Mouse (Mus musculus) macrophage (primary cell): ENCODE measurements around the gene Fem1b. TPM values are rescaled to one million over a fixed set of nuclear protein-coding genes. Genes with fewer than 3 reads are reported as not detected.
"Not testable (repeated sequence)": the region's sequence is repeated elsewhere in the genome, so short reads cannot be mapped to it uniquely, and the experiment has no call there.

Source experiments
- H3K27ac ChIP-seq: fragments of 350-480 bp; formaldehyde crosslinking; 2 replicates; pipeline ENCODE4 v1.9.0; 2021
- H3K36me3 ChIP-seq: fragments of 350-480 bp; formaldehyde crosslinking; 2 replicates; pipeline ENCODE4 v1.9.0; 2021; ENCODE audit errors: inconsistent target
- H3K4me3 ChIP-seq: fragments of 350-480 bp; formaldehyde crosslinking; 2 replicates; pipeline ENCODE4 v1.9.0; 2021; ENCODE audit errors: inconsistent target
- H3K79me2 ChIP-seq: fragments of 350-480 bp; formaldehyde crosslinking; 2 replicates; pipeline ENCODE4 v1.9.0; 2021; ENCODE audit errors: inconsistent target
- WGBS: methylation state at CpG from one replicate; pipeline ENCODE4 v1.1.7; 2026; ENCODE audit warnings: inconsistent platforms; ENCODE audit not compliant: missing documents; 5-methylcytosine and 5-hydroxymethylcytosine counted together
- polyA plus RNA-seq: library from polyadenylated mRNA; stranded (reverse); fragments of 250-400 nt; gene quantifications from 3 replicates; pipeline ENCODE4 v1.2.4, GENCODE M21; 2018; ENCODE audit warnings: inconsistent platforms

The Fem1b gene
- polyA plus RNA-seq, 1 experiment from 2014 or later: 38.7 TPM

DNA sequence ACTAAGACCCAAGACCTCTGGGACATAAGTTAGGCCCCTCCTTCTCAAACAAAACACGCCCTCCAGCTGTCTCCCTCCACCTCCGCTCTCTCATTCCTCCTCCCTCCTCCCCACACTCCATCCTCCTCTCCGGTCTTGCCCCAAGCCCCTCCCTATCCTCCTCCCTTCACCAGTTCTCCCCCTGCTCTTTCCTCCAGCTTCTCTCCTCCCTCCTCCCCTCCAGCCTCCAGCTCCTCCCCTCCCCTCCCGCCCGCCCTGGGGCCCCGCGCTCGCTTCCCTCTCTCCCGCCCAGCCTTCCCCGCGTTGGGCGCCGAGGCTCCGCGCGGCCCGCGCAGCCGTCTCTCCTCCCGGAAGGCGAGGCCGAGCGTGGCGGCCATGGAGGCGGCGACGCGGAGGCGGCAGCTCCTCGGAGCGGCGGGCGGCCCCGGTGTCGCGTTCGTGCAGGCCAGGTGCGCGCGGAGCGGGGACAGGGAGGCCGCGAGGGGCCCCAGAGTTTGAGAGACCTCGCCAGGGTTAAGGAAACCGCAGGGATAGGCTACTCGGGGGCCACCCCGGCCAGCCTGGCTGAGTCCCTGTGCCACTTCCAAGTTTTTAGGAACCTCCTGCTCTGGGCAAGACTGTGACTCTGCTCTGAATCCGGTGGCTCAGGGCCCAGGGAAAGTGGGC is 26.9 kb upstream of the Fem1b start, which contains the start of gene Cln6:
Gene Cln6, plus strand, starts transcription at position 280 of the 666 bp plus-strand sequence.
- peak within 1 kb of the TSS; percentile 80 for H3K4me3 ChIP-seq
- H3K36me3 ChIP-seq: no peaks in the 10 kb centered on the region
- peaks cover 10% of the 10 kb centered on the region; the same call in 1 of the 2 replicates for H3K79me2 ChIP-seq
- WGBS: 1% methylated on average over 29 of the region's 48 CpGs
- H3K27ac ChIP-seq: peak within 1 kb of the TSS; percentile 73

DNA sequence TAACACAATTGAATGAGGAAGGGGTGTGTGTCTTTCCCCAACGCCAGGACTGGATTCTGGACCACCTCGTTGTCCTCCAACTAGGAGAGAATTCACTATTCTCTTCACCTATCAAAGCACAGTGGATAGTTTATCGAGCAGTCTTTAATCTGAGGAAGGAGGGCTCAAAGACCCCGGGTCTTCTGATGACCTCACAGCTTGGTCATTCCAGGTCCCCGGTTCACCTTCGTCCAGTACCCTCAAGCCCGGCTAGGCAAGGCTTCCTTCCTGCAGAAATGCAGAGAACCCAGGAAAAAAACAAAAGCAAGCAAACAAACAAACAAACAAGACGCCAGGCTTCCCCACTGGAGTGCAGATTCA is 26.4 kb upstream of the Fem1b start:
- H3K79me2 ChIP-seq: peaks cover 10% of the 10 kb centered on the region; the same call in 1 of the 2 replicates
- peak overlapping the region; percentile 27 for H3K4me3 ChIP-seq
- H3K27ac ChIP-seq: peak overlapping the region; percentile 68
- 6% methylated on average over 8 of the region's 8 CpGs for WGBS
- no peaks in the 10 kb centered on the region for H3K36me3 ChIP-seq

DNA sequence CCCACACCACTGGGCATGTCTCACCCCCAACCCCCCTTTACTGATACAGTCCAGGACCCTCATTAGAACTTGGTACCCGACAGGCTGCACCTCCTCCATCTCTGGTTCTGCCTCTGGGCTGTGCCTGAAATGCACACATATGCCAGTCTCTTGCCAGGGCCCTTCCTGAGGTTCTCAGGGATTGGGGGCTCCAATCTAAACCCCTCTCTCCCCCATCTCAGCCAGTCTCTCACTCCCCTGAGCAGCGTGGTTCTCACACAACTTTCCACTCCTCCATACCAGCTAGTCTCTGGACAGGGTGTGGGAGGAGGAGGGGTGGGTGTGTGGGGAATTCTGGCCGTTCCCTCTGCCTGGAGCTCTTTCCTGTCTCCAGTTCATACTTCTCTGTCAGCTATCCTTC is 25.9 kb upstream of the Fem1b start:
- WGBS: 53% methylated on average over 3 of the region's 3 CpGs
- Histone ChIP-seq H3K36me3 (no peaks in the 10 kb centered on the region), H3K4me3 (no peak overlapping the region), H3K27ac (peak overlapping the region; percentile 68), H3K79me2 (peaks cover 10% of the 10 kb centered on the region; the same call in 1 of the 2 replicates)

DNA sequence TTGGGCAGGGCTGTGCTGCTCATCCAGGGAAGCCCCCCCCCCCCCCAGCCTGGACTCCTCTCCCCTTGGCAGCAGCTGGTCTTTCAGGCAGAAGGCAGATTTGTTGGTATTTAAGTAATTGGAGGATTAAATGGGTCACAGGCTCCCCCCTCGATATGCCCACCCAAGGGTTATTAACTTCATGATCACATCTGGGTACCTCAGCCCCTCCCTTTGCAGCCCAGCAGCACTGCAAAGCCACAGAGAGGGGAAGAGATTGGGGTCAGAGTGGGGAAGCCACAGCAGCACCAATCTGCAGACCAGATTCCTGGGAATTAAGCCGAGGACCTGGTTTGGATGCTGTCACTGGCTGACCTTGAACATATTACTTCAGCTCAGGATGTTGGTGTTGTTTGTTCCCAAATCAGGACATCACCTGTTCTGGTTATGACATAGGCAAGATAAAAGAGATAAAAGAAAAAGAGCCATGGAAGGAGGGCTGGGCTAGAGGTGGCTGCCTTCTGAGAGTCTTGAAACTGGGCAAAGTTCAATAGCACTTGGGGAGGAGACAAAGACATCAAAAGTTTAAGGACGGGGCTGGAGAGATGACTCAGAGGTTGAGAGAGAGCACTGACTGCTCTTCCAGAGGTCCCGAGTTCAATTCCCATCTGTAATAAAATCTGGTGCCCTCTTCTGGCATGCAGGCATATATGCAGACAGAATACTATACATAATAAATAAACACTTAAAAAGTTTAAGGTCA is 24.1 kb upstream of the Fem1b start:
- no peak overlapping the region for H3K27ac ChIP-seq
- no peaks in the 10 kb centered on the region for H3K36me3 ChIP-seq
- WGBS: 68% methylated on average over 4 of the region's 4 CpGs
- H3K4me3 ChIP-seq: no peak overlapping the region
- peaks cover 10% of the 10 kb centered on the region; the same call in 1 of the 2 replicates for H3K79me2 ChIP-seq

DNA sequence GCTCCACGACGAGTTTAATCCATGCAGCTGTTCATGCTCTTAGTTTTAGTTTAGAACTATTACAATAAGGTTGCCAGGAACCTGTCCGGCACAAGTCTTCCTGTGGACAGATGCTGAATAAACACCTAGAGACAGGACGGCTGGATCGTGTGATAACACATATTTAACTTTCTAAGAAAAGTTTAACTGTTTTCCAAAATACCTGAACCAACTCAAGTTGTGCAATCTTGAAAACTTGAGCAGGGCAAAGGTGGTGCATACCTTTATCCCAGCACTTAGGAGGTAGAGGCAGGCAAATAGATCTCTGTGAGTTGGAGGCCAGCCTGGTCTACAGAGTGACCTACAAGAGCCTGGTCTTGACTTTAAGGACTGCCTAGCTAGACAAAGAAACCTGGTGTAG is 23.2 kb upstream of the Fem1b start:
- H3K36me3 ChIP-seq: no peaks in the 10 kb centered on the region
- H3K4me3 ChIP-seq: no peak overlapping the region
- WGBS: 90% methylated on average over 5 of the region's 5 CpGs
- H3K27ac ChIP-seq: no peak overlapping the region
- peaks cover 8% of the 10 kb centered on the region; the same call in 1 of the 2 replicates for H3K79me2 ChIP-seq

DNA sequence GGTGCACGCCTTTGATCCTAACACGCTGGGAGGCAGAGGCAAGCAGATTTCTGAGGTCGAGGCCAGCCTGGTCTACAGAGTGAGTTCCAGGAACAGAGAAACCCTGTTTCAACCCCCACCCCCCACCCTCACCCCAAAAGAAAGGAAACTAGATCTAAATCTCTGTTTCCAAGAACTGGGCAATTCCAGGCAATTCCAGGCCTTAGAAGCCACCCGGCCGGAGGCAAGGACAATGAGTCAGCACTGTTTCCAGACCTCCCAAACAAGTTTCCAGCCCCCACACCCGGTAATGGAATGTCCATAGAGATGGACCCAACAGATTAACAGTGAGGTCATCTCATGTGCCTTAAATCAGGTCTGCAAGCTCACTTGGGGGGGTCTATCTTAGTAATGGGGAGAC is 18.1 kb upstream of the Fem1b start:
- Histone ChIP-seq H3K79me2 (no peaks in the 10 kb centered on the region), H3K4me3 (no peak overlapping the region), H3K27ac (peak overlapping the region; percentile 49), H3K36me3 (no peaks in the 10 kb centered on the region)
- WGBS: 88% methylated on average over 6 of the region's 6 CpGs

DNA sequence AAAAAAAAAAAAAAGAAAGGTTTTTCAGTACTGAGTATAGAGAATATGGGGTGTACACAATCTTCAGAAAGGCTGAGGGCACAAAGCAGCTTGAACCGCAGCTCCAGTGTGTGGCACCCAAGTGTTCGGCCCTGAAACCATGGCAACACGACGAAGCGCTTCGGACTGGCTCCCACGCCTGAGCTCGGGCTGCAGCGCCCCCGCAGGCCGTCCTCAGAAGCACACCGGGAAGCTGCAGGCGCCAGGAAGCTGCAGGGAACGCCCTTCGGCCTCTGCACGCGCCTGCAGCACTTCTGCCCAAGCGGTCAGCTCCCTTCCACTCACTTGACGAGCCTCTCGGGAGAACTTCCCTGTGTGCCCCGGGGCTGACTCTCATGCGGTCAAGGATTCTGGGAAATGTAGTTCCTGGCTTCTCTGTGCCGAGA is 16.9 kb upstream of the Fem1b start:
- Histone ChIP-seq H3K27ac (peak overlapping the region; percentile 49), H3K36me3 (no peaks in the 10 kb centered on the region), H3K79me2 (no peaks in the 10 kb centered on the region), H3K4me3 (peak overlapping the region; percentile 14; the same call in 1 of the 2 replicates)
- WGBS: under 1% methylated on average over 23 of the region's 23 CpGs

DNA sequence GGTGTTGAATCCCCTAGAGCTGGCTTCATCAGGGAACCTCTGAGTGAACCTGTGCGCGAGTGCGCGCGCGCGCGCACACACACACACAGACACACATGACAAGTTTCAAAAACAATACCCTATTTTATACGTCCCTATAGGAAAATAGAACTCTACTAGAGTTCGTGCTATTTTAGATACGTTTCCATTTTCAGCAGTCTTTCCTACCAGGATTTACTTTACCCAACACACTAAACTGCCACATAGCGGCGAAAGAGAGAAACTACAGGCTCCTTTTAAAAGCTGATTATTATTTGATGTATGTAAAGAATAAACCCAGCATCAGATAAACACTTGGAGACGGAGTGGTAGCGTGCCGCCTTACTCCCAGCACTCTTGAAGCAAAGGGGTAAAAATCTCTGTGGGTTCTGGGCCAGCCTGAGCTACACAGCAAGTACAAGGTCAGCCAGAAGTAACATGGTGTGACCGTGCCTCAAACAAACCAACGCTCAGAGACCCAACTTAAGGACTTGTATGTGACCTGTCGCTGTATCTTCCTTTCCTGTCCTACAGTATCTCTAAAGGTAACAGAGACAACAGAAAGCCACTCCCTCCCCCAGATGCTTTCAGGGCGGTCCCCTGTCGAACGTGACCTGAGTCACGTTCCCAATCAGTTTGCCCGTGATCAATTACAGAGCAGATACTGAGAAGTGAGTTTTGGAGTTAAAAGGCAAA is 16.4 kb upstream of the Fem1b start:
- 6% methylated on average over 16 of the region's 24 CpGs for WGBS
- no peaks in the 10 kb centered on the region for H3K36me3 ChIP-seq
- peak overlapping the region; percentile 27 for H3K27ac ChIP-seq
- H3K4me3 ChIP-seq: peak overlapping the region; percentile 14; the same call in 1 of the 2 replicates
- no peaks in the 10 kb centered on the region for H3K79me2 ChIP-seq

DNA sequence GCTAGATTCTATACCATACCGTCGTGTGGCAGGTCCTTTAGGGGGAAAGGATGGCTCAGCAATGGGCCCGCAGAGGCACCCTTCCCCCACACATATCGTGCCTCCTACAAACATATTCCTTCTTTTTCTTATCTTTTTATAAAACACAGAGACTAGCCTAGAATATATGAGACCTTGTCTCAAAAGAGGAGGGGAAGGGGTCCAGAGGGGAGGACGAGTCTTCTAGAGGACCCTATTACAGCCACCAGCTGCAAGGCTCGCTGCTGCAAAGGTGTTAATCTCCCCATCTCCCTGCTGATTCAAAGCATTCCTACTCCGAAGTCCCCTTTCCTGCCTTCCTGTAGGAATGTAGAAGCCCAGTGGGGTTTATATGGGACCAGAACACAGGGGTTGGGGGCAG is 14.7 kb upstream of the Fem1b start:
- no peak overlapping the region for H3K4me3 ChIP-seq
- H3K79me2 ChIP-seq: no peaks in the 10 kb centered on the region
- H3K27ac ChIP-seq: no peak overlapping the region
- 83% methylated on average over 7 of the region's 7 CpGs for WGBS
- no peaks in the 10 kb centered on the region for H3K36me3 ChIP-seq

DNA sequence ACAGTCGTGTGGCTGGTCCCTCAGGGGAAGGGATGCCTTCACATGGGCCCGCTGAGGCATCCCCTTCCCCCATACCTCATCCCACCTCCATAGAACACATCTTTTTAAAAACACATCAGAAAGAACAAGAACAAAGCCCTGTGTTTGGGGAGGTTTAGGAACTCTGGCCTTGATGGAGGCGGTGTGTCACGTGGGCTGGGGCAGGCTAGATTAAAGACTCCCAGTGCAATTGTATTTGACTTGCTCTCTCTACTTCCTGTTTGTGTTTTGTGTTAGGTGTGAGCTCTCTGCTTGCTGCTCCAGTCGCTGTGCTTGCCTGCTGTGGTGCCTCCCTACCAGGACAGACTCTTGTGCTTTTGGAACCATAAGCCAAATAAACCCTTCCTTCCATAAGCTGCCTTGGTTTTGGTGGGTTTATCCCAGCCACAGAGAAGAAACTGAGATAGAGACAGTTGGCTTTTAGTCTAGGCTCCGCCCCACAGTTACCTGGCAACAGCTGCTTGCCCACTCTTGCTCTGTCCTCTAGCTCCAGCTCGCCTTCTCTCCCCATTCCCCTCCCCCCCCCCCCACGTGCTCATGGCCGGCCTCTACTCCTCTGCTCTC is 14.2 kb upstream of the Fem1b start:
- H3K4me3 ChIP-seq: no peak overlapping the region
- no peaks in the 10 kb centered on the region for H3K36me3 ChIP-seq
- H3K79me2 ChIP-seq: no peaks in the 10 kb centered on the region
- H3K27ac ChIP-seq: no peak overlapping the region
- 80% methylated on average over 7 of the region's 9 CpGs for WGBS

DNA sequence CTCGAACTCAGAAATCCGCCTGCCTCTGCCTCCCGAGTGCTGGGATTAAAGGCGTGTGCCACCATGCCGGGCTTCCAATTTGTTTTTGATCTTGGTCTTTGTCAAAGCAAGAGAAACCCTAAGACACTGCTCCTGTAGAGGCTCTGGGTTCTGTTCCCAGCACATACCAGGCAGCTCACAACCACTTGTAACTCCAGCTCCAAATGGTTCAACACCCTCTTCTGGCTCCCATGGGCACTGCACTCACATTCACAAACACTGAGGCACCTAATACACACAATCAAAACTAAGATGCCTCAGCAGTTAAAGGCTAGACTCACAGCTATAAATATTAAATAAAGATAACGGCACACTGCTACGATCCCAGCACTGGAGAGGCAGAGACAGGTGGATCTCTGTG is 10.1 kb upstream of the Fem1b start:
- no peaks in the 10 kb centered on the region for H3K79me2 ChIP-seq
- no peaks in the 10 kb centered on the region for H3K36me3 ChIP-seq
- WGBS: 98% methylated on average over 4 of the region's 7 CpGs
- H3K4me3 ChIP-seq: no peak overlapping the region
- no peak overlapping the region for H3K27ac ChIP-seq

DNA sequence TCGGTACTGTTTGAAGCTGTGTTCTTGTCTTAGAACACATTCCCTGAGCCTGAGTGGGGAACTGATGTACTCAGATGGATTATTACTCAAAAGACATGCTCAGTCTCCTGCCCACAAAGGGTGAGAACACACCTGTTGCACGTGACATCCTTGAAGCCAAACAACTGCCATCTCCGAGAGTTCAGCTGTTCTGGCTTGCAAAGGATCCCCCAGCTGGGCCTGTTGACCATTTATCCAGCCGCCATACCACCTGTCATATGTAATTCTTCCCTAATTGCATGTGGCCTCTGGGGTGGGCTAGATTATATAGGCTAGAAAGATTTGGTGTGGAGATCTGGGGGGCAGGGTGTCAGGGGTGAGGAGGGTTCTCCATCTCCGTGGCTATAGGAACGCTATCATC is 9.1 kb upstream of the Fem1b start:
- no peaks in the 10 kb centered on the region for H3K36me3 ChIP-seq
- no peak overlapping the region for H3K4me3 ChIP-seq
- H3K27ac ChIP-seq: no peak overlapping the region
- H3K79me2 ChIP-seq: no peaks in the 10 kb centered on the region
- WGBS: 93% methylated on average over 6 of the region's 6 CpGs

DNA sequence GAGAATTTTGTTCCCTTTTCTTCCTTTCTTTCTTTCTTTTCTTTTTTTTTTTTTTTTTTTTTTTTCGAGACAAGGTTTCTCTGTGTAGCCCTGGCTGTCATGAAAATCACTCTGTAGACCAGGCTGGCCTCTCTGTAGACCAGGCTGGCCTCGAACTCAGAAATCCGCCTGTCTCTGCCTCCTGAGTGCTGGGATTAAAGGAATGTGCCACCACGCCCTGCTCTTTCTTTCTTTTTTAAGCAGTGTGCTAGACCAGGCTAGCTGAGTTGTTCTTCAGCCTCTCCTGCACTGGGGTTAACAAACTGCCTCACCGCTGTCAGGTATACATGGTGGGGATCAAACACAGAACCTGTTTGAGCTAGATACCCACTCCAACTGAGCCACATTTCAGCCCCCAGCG is 8.2 kb upstream of the Fem1b start:
- 94% methylated on average over 5 of the region's 6 CpGs for WGBS

DNA sequence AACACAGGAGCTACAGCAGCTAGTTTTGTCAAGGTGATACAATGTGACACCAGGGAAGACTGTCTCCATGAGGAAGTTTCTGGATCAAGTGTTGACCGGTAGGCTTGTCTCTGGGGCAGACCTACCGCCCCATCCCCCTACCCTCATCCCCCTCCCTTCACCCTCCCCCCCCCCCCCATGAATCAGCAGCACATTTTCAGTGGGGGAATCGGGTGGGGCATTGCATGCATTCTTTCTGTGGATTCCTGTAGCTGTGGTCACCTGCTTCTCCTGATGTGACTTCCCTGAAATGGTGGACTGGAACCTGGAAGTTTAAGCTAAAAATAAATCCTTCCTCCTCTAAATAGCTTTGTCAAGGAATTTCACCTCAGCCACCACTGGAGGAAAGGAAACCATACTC is 7.8 kb upstream of the Fem1b start:
- Histone ChIP-seq H3K27ac (no peak overlapping the region), H3K79me2 (no peaks in the 10 kb centered on the region), H3K36me3 (no peaks in the 10 kb centered on the region), H3K4me3 (no peak overlapping the region)
- WGBS: 100% methylated on average over 1 of the region's 3 CpGs

More for the DNA sequence above, 8.2 kb upstream of the Fem1b start:
- H3K27ac ChIP-seq, H3K4me3 ChIP-seq, H3K79me2 ChIP-seq, H3K36me3 ChIP-seq: not testable (repeated sequence)
